Mouse (Mus musculus): Measurements from ENCODE around the gene 1700029I15Rik.
A peak's percentile ranks its signal among the peaks of the same experiment; 100 is the strongest.

The 1700029I15Rik gene

DNA sequence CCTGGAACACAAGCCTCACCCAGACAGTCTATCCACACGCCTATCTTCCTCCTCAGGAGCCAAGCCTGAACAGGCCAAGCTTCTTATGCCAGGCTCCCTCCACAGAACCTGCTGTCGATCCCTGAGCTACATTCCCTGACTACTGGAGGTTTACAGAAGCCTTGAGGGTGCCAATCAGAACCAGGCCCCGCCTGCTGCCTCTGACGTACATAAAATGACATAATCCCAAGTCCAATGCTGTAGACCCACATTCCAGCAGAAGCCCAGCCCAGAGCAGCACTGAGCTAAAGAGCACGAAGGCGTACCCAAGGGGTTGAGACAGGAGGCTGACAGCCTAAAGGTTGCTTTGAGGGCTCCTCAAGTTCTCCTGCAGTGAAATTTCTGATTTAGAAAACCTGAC is 45.5 kb downstream of the 1700029I15Rik start:
- peak; percentile 44 for DNase-seq

DNA sequence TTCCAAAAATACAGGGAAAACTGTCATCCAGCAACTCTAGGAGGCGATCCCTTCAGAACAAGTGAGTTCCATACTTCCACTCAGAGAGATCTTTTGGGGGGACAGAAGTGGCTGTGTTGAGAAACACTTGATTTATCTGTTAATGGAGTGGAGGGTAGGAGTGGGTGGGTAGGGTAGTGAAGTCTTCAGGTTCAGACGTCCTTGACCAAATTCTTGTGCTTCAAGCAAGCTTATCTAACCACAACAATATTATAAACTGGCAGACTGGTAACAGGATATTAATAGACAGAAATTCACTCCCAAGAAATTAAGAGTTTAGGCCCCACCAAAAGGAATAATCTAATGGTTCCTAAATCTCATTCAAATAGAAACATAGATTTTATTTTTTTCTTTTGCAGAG is 47.8 kb downstream of the 1700029I15Rik start:
- no peak for DNase-seq

DNA sequence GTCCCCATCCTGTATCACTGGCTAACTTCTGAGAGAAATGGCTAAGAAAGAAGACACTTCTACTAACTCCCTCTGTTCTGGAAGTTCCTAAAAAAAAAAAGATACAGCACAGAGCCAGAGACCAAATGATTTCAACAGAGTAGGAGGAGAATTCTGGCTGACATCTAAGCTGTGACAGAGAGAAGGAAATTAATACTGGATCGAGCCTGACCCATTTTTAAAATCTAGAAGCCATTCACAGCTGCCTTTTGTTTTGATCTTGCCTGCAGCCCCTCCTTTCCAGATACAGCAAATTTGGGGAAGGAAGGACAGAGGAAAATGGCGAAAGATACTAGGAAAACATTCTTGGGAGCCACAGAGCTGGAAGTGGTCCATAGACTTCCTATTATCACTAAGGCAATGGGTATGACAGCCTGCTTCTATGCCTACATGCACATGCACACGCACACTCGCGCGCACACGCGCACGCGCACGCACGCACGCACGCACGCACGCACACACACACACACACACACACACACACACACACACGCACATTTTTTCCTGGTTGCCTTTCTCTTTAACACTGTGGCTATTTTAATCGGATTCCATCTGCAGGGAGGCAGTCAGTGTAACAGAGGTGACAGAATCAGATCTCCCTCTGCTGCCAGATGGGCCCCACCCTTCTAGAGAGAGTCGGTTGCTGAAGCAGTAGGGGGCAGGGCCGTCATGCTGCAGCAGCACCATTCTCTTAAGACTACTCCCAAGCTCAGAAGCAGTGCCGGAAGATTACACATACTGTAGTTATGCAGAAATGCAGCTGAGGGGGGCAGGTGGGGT is 48.6 kb downstream of the 1700029I15Rik start:
- peak; percentile 37 for DNase-seq

DNA sequence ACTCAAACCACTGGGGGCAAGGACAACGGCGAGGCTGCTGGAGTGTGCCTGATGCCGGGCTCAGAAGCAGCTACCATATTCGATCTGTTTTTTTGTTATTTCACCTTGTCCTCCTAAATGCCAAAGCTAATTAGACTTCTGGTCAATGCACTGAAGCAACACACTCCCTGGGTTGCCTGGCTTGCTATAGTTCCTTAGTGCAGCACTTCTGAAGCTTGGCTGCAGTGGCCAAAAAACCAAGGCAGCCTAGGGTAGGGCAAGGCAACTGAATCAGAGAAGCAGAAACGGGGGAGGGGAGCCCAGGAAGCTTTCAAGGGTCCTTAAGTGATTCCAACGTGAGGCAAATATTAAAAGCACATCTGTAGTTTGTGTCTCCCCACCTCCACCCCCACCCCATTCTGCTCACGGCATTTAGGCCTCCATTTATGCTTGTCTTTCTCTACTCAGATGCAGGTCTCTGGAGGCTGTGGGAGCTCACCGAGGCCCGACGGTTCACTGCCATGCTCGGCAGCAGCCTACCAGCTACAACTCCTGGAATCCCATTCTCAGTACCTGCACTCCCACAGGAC is 49.4 kb downstream of the 1700029I15Rik start:
- no peak for DNase-seq

DNA sequence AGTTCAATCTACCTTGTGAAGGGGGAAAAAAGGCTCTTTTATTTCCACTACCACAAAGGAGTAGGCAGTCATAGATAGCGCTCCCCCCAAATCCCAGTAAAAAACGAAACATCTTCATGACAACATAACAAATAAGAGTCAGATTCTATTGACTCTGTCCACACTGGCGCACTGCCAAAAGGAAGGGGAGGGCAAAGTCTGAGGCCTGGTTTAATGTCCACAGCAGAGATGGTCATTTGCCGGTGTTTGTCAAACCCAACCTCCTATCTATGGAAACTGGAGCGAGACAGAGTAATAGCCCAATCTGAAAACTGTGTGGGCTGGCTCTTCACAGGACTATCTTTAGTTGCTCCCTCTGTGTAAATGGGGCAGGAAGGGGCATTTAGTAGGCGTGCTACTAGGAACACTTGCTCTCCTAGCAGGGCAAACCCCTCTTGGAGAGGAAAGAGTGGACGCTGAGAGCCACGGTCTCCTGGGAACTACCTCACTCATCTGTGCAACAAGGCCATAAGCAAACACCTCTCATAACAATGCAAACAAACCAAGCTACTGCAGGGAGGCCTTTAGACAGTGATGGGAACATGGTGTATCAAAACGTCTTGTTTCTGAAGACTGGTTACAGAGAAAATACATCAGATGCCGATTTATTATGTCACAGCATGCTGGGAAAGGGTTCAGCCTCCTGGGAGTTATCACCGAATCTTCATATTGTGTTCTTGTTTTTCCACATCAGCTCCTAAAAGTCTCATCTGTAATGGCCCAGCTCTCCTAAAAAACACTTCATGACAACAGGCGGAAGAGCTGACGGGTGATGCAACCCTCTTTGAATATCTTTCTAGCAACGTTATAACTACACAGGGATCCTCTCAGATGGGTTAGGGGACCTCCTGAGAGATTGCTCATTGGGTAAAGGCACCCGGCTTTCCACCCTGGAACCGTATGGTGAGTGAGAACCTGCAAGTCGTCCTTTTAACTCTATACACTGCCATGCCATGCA is 50.3 kb downstream of the 1700029I15Rik start:
- no peak for DNase-seq

DNA sequence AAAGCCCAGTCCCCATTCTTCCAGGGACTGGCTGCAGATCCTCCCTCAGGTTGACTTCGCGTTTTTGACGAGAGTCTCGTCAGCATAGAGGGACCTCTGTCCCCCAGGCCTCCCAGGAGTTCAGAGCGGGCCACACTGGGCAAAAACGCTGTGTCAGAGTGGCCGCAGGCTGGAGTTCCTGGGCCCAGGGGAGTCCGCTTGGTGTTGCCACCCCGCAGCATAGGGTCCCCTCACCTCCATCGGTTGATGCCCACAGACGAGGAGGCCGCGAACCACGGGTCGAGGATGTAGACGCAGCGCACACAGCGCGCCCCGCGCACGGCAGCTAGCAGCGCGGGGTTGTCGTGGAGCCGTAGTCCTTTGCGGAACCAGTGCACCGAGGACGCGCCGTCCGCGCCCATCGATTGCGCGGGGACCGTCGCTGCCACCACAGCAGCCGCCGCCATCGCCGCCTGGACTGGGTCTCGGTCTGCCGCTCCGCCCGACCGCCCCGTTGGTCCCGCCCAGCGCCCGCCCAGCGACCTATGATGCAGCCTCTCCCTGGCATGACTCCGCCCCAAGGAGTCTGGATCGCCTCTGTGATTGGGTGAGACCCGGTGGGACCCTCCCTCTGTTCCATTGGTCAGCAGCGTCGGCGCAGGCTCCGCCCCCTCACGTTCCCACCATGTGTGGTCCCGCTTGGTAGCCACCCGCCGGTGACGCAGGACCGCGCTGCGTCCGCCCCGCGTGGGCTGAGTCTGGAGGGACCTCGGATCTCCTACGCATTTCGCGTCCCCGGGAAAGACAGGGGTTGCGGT is 51.4 kb downstream of the 1700029I15Rik start, which contains the start of gene Cry2:
Gene Cry2, minus strand, starts transcription at position 466 of the 797 bp plus-strand sequence.
- peak; percentile 98 for DNase-seq

DNA sequence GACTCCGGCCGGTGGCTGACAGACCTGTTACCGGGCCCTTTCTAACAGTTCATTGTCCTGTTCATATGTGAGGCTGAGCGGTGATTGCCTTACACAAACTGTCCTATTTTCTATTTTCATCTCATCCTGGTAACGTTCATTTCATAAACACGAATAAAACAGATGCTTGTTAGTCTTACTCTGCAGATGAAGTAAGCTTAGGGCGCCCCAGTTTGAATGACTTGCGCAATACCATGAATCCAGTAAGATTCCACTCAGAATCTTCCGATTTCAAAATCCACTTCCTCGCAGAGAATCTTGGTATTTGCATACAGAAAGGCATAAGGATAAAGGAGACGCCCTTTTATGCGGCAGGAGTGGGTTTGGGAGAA is 52.0 kb downstream of the 1700029I15Rik start:
- DNase-seq, result no peak

DNA sequence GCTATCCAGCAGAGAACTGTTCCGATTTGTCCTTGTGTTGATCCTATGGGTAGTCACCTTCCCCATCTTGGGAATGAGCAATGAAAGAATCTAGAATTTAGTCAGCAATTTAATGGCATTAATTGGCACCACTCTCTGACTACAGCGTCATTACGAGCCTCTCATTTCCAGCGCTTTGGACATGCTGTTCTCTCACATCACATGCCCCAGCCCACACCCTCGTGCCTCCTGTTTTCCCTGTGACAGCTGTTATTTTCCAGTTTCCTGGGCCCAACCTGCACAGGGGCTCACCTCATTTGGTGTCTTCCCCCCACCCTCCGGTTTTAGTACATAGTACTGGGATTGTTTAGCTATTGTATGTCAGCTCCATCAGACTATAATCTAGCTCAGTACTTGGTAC is 52.7 kb downstream of the 1700029I15Rik start:
- DNase-seq, result no peak

All from embryo, embryonic 11 days (tissue).